Mouse (Mus musculus) megakaryocyte-erythroid progenitor cell, adult 5-6 weeks (primary cell): ENCODE measurements around the gene Wdr47. TPM values are rescaled to one million over a fixed set of nuclear protein-coding genes. Genes with fewer than 3 reads are reported as not detected.

ENCODE experiments used
- ATAC-seq: replicated peaks from 2 replicates; pipeline ENCODE4 v1.8.0; 2016; ENCODE audit warnings: mild to moderate bottlenecking, inconsistent platforms; ENCODE audit not compliant: severe bottlenecking, poor library complexity, low FRiP score, low TSS enrichment
- total RNA-seq, 2 experiments: library from RNA; stranded (forward) in 1 of 2; stranded (reverse) in 1 of 2; fragments of 200-1000, 215-1000 nt in 1 of 2; fragments of >200 nt in 1 of 2; fragmentation: Nextera tagmentation in 1 of 2; gene quantifications; 2 replicates each; pipeline ENCODE4 v1.2.3; 2014 to 2017

The Wdr47 gene
- total RNA-seq, 2 experiments from 2014 or later: 3.9 to 19.6 TPM

- no peak for ATAC-seq
Measured at GRCm38 (mm10) chr3:108689446-108689845, 98.4 kb downstream of the Wdr47 start.

- ATAC-seq: no peak
Measured at GRCm38 (mm10) chr3:108689979-108690378, 98.9 kb downstream of the Wdr47 start.

GRCm38 (mm10) chr3:108694321-108694720 is 103.2 kb downstream of the Wdr47 start:
- ATAC-seq: no peak

Other genes starting within 250 kb of the Wdr47 start
- gene Mybphl, start 226.4 kb upstream of the Wdr47 start, total RNA-seq (2014; fragmentation: Nextera tagmentation): not detected in 2 replicates
- not detected in 2 replicates for gene Mybphl, start 226.4 kb upstream of the Wdr47 start, total RNA-seq (2017)
- 34.4 and 34.9 TPM in 2 replicates for gene Psrc1, start 207.4 kb upstream of the Wdr47 start, total RNA-seq (2014; fragmentation: Nextera tagmentation)
- 13.6 and 24.9 TPM in 2 replicates for gene Psrc1, start 207.4 kb upstream of the Wdr47 start, total RNA-seq (2017)
- gene Celsr2, start 175.7 kb upstream of the Wdr47 start, total RNA-seq (2014; fragmentation: Nextera tagmentation): 1.8 and 6.5 TPM in 2 replicates
- gene Celsr2, start 175.7 kb upstream of the Wdr47 start, total RNA-seq (2017): 0.42 and 2.3 TPM in 2 replicates
- gene Sars, start 146.1 kb upstream of the Wdr47 start, total RNA-seq (2014; fragmentation: Nextera tagmentation): 58.8 and 69.7 TPM in 2 replicates
- 456 and 521 TPM in 2 replicates for gene Sars, start 146.1 kb upstream of the Wdr47 start, total RNA-seq (2017)
- not detected in 2 replicates for gene 1700013F07Rik, start 57.1 kb upstream of the Wdr47 start, total RNA-seq (2014; fragmentation: Nextera tagmentation)
- gene 1700013F07Rik, start 57.1 kb upstream of the Wdr47 start, total RNA-seq (2017): not detected in 2 replicates
- 0.49 TPM in 1 of 2 replicates, not detected in the other for gene 5330417C22Rik, start 54.7 kb upstream of the Wdr47 start, total RNA-seq (2014; fragmentation: Nextera tagmentation)
- 5.0 TPM in 1 of 2 replicates, not detected in the other for gene 5330417C22Rik, start 54.7 kb upstream of the Wdr47 start, total RNA-seq (2017)
- gene Tmem167b, start 28.8 kb upstream of the Wdr47 start, total RNA-seq (2014; fragmentation: Nextera tagmentation): 8.1 and 15.6 TPM in 2 replicates
- 29.1 and 36.7 TPM in 2 replicates for gene Tmem167b, start 28.8 kb upstream of the Wdr47 start, total RNA-seq (2017)
- gene Taf13, start 19.6 kb upstream of the Wdr47 start, total RNA-seq (2014; fragmentation: Nextera tagmentation): 8.2 and 16.8 TPM in 2 replicates
- 9.3 and 16.8 TPM in 2 replicates for gene Taf13, start 19.6 kb upstream of the Wdr47 start, total RNA-seq (2017)
- gene Clcc1, start 62.6 kb downstream of the Wdr47 start, total RNA-seq (2014; fragmentation: Nextera tagmentation): 24.2 and 34.0 TPM in 2 replicates
- gene Clcc1, start 62.6 kb downstream of the Wdr47 start, total RNA-seq (2017): 82.8 and 91.3 TPM in 2 replicates
- 35.5 and 68.2 TPM in 2 replicates for gene Gpsm2, start 131.0 kb downstream of the Wdr47 start, total RNA-seq (2014; fragmentation: Nextera tagmentation)
- 31.2 and 56.2 TPM in 2 replicates for gene Gpsm2, start 131.0 kb downstream of the Wdr47 start, total RNA-seq (2017)
- gene Aknad1, start 148.4 kb downstream of the Wdr47 start, total RNA-seq (2014; fragmentation: Nextera tagmentation): 1.3 and 2.0 TPM in 2 replicates
- gene Aknad1, start 148.4 kb downstream of the Wdr47 start, total RNA-seq (2017): 1.0 TPM in 1 of 2 replicates, not detected in the other
- 46.7 and 47.5 TPM in 2 replicates for gene Stxbp3, start 249.2 kb downstream of the Wdr47 start, total RNA-seq (2014; fragmentation: Nextera tagmentation)
- 56.6 and 61.3 TPM in 2 replicates for gene Stxbp3, start 249.2 kb downstream of the Wdr47 start, total RNA-seq (2017)